Mouse (Mus musculus) testis, adult 2 months (tissue): ENCODE data around the gene Kndc1.

Experiments used
- CTCF ChIP-seq: fragments of 200-500 bp; IDR thresholded peaks from 2 replicates; pipeline ENCODE4 v1.5.1; 2012; ENCODE audit warnings: low read depth, mild to moderate bottlenecking, inconsistent platforms, low read length, moderate library complexity; ENCODE audit not compliant: control insufficient read depth, insufficient read depth, insufficient replicate concordance
- POLR2A ChIP-seq: fragments of 200-500 bp; IDR thresholded peaks from 2 replicates; pipeline ENCODE4 v1.6.1; 2012; ENCODE audit warnings: low read depth, mild to moderate bottlenecking, inconsistent platforms, low read length, moderate library complexity; ENCODE audit not compliant: control insufficient read depth

- no peak for TF ChIP-seq CTCF
- TF ChIP-seq POLR2A: no peak
Observed at GRCm38 (mm10) chr7:139980778-139981177, 86.3 kb downstream of the Kndc1 start.
